Mouse (Mus musculus) right cerebral cortex, postnatal 25 days (tissue): ENCODE measurements around the gene Spock1.
A peak's percentile ranks its signal among the peaks of the same experiment; 100 is the strongest.

Experiments used
- DNase-seq: peaks from one replicate; pipeline ENCODE4 v3.0.0; 2022

Spock1 gene

GRCm38 (mm10) chr13:57588558-57589273, 319.4 kb downstream of the Spock1 start:
- DNase-seq = no peak

DNA sequence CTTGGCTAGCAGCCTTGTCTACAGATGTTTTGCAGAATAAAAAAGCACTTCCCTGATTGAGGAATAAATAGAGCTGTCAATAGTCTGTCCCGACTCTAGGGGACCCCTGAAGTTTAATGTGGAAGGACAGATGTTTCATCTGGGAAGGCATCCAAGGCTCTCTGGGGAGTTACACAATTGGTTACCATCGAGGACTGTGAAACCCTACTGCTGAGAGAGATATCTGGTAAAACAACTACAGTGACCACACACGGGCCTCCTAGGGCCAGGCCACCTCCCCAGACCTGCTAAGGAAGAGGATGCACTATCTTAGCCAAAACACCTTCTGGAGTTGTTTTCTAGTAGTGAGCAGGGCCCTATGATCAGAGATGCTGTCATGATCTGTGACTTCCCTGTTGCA, 323.0 kb downstream of the Spock1 start:
- no peak for DNase-seq

- no peak for DNase-seq
These were observed 325.7 kb downstream of the Spock1 start for GRCm38 (mm10) chr13:57582314-57582976.

DNA sequence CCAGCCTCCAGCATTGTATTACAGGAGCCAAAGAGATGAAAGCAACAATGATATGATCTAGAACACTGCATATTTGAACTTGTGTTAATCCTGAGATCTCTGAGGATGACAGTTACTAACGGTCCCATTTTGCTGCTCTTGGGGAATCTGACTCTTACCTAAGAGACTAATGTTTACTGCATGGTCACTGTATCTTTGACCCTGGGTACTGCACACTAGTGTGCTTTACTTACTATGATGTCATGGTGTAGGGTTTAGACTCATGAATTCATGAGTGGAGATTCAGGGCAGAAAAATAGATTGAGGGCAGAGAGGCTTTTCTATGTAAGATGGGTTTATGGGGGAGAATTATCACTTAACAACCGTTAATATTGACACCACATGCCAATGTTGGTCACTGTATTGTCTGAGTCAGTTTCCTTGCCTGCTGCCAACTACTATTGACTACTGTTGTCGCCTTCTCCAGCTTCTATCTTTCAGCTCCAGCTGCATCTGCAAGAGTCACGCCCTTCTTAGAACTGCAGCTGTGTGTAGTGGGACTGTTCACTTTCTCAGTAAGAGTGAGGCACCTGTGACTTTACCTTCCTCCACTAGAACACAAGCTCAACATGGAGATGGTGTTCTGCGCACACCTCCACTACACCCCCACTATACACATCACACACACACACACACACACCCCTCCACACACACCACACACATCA, 330.4 kb downstream of the Spock1 start:
- no peak for DNase-seq

DNA sequence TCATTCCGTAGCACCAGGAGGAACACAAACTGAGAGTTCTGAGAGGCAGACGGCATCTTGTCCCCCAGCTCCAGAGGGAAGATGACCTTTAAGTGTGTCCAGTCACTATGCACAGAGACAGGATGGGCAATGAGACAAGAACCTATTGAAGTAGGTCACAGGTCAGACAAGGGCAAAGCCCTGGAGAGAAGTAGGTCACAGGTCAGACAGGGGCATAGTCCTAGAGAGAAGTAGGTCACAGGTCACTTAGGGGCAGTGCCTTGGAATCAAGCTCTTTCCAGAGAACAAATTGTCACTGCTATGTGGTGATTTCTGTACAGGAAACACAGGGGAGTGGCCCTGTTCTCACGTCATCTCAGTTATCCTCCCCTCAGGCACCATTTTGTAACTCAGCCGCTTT, 334.6 kb downstream of the Spock1 start:
- no peak for DNase-seq

GRCm38 (mm10) chr13:57568404-57568803, 339.7 kb downstream of the Spock1 start:
- DNase-seq = no peak

DNA sequence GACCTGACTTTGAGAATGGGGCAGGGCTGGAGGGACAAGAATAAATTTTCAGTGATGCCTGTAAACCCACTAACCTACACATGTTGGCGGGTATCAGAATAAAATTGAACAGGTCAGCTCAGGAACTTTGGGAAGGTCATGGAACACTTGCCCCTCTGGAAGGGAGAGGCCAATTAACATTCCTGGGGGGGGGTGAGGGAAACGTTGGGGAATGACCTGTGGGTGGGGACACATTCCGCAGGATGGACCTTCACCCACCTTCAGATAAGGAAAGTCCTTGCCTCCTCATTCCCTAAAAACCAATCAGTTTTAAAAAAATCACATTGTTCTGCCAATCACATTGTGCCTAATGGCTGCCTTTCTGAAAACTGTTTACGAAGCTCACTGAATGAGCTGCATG, 352.9 kb downstream of the Spock1 start:
- no peak for DNase-seq

GRCm38 (mm10) chr13:57549743-57550142, 358.4 kb downstream of the Spock1 start:
- DNase-seq = no peak

DNA sequence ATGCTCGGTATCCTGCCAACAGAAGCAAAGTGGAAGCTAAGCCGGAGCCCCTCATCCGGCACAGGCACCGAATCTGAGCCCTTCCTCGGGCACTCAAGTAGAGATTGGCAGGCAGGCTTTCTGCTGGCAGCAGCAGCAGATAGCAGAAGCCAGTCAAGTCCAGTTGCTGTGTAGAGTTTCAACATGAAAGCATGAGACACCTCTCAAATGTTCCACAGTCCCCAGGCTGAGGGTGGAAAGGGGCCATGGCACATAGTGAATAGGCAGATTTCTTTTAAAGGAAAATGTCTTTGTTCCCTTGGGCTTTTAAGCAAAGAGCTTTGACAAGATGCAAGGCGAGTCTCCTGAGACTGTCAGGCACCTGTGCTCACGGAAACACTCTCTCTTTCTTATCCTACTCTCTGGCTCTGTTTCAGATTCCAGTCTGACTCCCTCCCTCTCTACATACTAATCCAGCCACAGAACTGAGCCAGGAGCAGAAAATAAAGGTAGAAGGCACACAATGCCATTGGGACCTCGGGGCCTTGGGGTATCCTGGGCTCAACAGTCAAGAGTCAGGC, 371.1 kb downstream of the Spock1 start:
- DNase-seq = no peak

DNA sequence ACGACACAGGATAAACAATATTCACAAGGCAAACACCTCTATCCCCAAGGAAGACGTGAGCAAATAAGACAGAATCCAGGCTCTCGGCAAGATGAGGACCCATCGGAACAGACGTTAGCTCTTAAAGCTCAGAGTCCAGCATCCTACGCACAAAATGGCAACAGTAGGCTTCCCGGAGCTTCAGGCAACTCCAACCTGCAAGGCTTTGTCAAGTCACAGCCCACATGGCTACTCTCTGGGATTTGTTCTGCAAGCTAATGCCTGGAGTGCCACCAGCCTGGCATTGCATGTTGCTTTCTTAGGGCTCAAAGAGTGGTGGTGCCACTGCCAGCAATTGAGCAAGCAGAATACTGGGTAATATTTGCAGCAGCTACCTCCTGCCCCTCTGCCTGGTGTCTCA, 373.8 kb downstream of the Spock1 start:
- DNase-seq = no peak

DNA sequence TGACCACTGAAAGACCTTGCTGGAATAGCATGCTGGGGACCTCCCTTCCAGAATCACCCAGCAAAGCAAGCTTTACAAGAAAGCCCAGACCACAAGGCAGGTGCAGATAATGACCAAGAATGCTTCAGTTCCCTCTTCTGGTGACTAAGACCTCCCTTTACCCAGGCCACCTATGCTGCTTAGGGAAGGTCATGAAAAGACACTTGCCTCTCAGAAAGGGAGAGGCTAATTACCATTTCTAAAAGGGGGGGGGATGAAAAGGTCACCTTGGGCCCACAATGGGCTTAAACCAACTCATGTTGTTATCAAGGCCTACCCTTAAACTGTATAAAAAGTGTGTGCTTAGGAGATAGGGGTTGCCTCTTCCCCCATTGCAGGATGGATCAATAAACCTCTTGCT, 382.2 kb downstream of the Spock1 start:
- DNase-seq = no peak

DNA sequence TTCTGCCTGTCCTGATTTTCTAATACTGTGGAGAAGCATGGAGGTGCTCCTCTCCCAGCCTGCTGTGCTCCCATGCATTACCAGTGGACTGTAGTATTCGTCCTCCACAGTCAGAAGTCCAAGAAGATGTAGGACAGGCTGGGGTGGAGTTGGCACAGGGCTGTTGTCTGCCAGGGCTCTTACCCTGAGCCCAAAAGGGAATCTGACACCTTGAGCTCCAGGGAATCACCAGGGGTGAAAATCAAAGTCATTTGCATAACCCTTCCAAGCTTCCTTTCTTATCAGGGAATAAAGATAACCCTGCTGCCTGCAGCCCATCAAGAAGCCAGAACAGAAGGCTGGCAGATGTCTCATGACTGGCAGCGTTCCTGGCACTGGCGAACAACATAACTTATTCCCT, 383.6 kb downstream of the Spock1 start:
- no peak for DNase-seq

- DNase-seq = no peak
These were observed 384.8 kb downstream of the Spock1 start for GRCm38 (mm10) chr13:57523366-57523765.

GRCm38 (mm10) chr13:57522319-57522718, 385.8 kb downstream of the Spock1 start:
- no peak for DNase-seq

DNA sequence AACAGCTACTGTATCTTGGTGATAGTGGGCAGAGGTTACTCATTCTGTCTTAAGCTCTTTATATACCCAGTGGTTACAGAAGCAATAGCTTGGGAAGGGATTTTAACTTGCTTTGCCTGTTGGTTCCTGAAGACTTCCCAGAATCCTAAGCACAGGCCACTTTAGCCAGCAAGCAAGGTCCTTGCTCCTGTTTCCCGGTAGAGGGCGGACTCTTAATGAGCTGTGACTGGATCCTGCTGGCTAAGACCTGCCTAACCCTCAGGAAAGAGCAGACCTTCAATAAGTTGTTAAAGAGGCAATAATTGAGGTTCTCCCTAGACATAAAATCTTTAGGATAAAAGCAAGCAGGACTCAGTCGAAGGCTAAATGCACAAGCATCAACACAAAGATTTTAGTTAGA, 387.0 kb downstream of the Spock1 start:
- peak; percentile 40 for DNase-seq

DNA sequence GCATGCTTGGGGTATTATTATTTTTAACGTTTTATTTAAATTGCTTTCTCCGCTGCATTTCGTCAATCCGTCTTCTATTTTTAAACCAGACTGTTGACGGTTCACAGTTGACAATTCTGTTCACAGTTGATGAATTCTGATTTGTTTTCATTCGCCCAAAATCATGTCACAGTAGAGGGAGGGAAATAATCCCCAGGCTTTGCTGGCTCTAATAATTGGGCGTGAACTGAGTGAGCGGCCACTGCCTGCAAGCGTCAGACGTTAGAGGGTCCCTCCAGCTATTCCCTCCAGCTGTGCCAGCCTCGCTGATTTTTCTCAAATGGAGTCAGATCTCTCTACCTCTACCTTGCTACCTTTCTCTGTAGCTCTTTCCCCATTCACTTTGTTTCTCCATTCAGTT, 388.3 kb downstream of the Spock1 start:
- no peak for DNase-seq

- no peak for DNase-seq
These were observed 392.4 kb downstream of the Spock1 start for GRCm38 (mm10) chr13:57515737-57516136.

GRCm38 (mm10) chr13:57501552-57501951, 406.6 kb downstream of the Spock1 start:
- no peak for DNase-seq

DNA sequence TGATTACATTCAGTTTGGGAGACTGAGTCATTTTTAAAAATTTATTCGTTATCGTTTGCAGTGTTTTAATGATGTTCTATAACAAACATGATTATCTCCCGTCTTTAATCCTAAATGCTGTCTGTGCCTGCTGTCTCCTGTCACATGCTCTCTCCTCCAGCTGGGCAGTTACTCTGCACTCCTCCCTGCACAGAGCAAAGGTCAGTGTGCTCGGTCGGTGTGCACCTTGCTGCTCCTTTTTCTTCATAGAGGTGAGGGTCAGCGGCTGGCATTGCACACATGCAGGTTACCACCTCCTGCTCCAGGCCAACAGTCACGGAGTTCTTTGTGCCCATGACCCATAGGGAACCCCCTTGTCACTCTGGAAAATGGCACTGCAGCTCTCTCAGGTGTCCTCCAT, 411.4 kb downstream of the Spock1 start:
- no peak for DNase-seq

DNA sequence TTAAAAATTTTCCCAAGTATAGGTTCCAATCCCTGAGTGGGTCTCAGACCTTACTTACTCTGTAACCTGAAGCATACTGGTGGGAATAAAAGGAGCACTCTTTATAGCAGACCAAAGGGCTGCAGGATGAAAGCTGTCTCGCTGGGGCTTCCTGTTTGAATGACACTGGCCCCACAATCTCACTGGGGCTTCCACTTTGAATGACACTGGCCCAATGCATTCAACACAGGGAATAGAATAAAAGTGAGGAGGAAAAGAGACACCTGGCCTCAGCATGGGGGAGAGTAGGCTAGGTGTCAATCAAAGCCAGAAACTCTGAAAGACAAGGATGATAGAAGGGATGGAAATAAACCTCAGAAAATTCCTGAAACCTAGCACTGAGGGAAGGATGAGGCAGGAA, 413.3 kb downstream of the Spock1 start:
- DNase-seq = no peak

- no peak for DNase-seq
These were observed 419.2 kb downstream of the Spock1 start for GRCm38 (mm10) chr13:57488926-57489325.

DNA sequence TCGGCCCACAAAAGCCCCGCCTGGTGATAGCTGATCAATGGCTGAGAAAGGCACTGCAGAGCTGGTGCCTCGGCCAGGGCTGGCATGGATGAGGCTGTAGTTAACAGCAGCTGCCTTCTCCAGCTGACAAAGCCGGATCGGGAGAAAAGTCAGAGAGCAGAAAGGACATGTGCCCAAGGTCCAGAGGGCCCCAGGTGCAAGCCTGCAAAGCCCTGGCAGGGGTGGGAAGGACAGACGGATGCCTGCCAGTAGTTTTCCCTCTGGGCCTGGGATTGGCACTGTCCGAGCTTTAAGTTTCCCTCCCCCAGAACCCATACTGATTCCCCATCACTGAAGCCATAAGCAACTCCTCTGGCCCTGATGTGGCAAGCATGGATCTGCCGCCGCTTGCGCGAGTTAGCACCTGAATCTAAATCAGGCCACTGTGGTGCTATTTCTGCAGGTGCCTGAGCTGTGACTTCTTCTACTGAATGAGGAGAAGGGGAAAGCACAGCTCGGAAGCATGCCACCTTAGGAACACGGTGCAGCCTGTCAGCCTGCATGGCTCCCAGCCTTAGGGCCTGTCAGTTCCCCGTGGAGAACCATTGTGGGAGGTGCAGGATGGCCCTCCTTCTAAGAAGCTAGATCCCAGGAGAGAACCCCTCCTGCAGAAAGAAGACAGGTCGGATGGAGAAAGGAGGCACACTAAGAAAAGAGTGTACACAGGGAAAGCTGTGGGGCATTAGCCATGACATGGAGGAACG, 423.5 kb downstream of the Spock1 start:
- DNase-seq = peak; percentile 17

DNA sequence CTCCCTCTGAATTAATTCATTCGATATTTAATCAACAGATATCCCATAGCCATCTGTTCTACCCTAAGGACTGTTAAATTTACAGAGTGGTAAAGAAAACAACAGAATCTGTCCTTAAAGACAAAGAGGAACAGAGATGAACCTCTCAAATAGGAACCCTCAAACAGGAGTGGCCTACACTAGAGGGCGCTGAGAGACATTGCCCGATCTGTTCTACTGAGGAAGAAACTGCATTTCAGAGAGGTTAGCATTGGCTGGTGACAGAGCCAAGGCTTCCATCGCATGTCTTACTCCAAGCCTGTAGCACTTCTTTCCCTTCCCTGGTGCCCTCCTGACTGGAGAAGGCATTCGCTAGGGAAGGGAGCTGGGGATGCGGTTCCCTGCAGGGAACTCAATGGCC, 431.4 kb downstream of the Spock1 start:
- DNase-seq = peak; percentile 43
